Mouse (Mus musculus) thymus, postnatal 10 days (tissue): ENCODE data around the gene Lgals1.
"Not testable (repeated sequence)": the region's sequence is repeated elsewhere in the genome, so short reads cannot be mapped to it uniquely, and the experiment has no call there.

Experiments
- DNase-seq, 2 experiments: peaks; one replicate each; pipeline ENCODE4 v3.0.0; 2021; ENCODE audit warnings: low spot score in 2 of 2

Lgals1 gene

DNA sequence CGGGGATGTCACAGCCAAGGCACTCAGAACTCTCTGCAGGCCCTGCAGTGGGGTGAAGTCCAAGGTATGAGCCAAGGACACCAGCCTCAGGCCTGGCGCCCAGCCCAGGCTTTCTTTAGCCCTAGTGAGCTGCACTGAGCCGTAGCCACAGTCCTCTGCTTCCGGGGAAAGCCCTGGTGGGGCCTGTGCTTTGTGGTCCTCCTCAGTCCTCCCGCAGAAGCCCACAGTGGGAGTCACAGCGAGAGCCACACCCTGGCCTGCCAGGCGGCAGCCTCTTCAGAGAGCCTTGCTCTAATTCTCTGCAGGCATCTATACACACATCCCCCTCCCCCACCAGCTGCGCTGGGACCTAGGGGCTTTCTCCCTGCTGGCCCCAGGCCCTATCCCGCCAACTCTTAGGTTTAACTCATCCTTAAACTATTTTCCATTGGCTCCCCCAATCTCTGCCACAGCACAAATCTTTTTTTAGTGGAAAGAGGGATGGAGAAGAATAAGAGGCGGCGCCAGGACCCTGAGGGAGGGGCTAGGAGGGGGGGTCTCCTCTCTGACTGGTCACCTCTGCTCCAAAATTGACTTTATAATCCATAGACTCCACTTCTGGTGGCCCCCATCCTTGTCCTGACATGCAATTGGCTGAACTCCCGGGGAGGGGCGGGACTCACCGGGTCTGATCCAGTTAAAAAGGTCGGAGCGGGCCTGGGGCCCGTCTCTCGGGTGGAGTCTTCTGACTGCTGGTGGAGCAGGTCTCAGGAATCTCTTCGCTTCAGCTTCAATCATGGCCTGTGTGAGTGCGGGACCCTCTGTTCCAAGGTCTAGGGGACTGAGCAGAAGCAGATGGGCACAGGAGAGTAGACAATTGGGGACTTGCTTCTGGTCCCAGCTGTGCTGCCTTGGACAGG is at the start of gene Lgals1:
Gene Lgals1 (plus strand): TSS at position 705 of the 899 bp plus-strand sequence.
- DNase-seq = peak; percentile 70 to 78

GRCm38 (mm10) chr15:78876991-78877809 is 49.3 kb upstream of the Lgals1 start, which contains the start of gene Gga1:
TSS of gene Gga1 (plus strand) at chr15:78877190.
- peak; percentile 88 for DNase-seq

DNA sequence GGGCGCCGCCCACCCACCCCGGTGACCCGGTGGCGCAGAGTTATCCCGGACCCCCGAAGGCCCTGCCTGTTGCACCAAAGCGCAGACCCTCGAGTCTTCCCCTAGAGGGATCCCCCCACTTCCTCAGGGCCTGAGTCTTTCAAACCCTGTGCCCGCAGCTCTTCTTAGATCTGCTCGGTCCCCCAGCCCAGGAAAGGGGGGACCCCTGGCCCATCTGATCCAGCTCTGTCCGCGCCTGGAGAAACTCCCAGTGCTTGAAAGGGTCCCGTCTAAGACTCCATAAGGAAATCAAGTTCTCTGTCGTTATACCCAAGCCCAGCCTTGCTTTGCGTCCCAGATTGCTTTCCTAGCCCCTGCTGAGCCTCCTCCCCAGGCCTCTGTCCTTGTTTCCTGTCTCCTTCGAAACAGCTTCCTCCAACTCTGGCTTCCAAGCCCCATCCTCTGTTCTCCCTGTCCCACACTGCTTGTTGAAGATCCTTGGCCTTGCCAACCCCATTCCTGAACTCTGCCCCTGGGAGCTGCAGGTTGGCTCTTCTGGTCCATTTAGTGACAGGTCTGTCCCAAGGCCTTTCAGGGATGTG is 48.6 kb upstream of the Lgals1 start:
- no peak for DNase-seq

- not testable (repeated sequence) for DNase-seq
Measured at GRCm38 (mm10) chr15:78878792-78879516, 47.6 kb upstream of the Lgals1 start.

DNA sequence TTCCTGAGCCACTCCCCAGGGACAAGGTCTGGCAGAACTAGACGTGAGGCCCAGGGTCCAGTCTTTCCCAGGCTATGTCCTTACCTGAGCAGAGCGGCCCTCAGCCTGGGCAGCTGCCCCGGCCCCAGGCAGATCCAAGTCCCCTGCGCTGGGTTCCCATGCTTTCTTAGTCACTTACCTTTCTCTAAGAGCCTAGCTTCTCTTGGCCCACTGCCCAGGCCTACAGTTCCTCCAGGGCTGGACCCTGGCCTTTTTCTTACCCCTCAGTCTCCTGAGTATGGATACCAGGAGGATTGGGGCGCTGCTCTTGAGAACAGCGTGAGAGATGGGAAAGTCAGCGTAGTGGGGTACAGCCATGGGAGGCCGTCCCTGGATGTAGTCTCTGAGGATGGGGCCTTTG is 46.1 kb upstream of the Lgals1 start:
- no peak for DNase-seq

- no peak for DNase-seq
Measured at GRCm38 (mm10) chr15:78881828-78882227, 44.7 kb upstream of the Lgals1 start.

DNA sequence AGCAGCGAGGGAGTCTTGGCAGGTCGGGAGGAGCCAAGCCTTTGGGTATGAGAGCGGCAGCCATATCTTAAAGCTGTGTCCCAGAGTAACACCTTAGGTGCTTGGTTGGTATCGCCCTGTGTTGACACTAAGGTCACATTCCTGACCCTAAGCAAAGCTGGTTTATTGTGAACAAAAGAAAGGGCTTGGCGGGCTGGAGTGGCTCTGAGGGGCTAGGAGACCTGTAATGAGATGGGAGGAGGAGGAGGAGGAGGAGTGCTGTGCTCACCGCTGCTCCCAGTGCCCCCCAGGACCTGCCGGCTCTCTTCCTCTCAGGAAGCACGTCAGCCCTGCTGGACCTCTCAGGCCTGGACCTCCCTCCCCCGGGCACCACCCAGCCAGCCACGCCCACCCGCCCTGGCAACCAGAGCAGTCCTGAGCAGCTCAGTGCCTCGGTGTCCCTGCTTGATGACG is 37.1 kb upstream of the Lgals1 start:
- no peak for DNase-seq

- DNase-seq = no peak
Measured at GRCm38 (mm10) chr15:78892440-78892839, 34.1 kb upstream of the Lgals1 start.

- peak in 1 of 2 experiments; percentile 31 for DNase-seq
Measured at GRCm38 (mm10) chr15:78894726-78895125, 31.8 kb upstream of the Lgals1 start.

- no peak for DNase-seq
Measured at GRCm38 (mm10) chr15:78895741-78896140, 30.8 kb upstream of the Lgals1 start.

DNA sequence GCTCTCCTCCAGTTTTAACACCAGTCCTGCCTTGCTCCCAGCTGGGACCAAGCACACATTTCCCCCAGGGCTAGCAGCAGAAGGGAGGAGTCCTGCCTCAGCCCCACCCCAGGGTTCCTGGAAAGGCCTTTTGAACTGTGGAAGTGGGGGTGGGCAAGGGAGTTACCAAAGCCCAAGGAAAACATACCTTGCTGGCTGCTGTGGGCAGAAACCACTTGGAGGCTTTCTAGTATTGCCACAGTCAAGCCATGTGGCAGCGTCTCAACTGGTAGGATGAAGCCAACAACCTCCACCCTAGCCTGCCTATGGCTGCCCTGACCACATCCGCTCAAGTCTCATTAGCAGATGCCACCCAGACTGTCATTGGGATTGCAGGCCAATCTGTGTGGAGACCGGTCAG is 30.4 kb upstream of the Lgals1 start:
- DNase-seq = peak in 1 of 2 experiments; percentile 27

DNA sequence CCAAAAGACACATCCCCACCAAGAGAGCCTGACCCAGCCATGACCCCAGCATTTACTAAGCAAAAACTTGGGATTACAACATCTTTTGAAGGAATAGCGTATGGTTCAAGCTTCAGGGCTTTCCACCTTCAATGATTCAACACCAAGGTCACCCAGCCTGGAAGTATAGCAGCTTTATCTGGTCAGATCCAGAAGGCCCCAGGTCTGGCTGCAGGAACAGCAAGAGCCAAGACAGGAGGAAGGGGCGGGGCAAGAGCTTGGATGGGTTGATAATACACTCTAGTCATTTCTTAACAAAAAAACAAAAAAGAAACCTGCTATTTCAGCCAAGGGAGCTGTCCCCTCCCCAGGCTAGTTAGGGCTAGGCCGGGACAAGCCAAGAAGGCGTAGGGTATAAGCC is 29.0 kb upstream of the Lgals1 start:
- no peak for DNase-seq

GRCm38 (mm10) chr15:78898507-78899001 is 28.0 kb upstream of the Lgals1 start:
- DNase-seq = peak; percentile 64 to 65

DNA sequence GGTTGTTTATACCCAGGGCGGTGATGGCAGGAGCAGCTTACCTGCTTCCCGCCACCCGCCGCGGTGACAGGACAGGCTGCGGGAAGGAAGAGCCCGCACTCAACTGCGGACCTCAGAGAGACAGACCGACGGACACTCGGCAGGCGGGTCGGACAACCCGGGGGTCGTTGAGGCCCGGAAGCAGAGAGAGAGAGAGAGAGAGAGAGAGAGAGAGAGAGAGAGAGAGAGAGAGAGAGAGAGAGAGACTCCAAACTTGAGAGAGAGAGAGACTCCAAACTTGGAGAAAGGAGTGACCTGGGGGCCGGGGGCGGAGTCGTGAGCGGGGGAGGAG is 27.2 kb upstream of the Lgals1 start, which contains the start of gene Gm49510:
Gene Gm49510 (plus strand): TSS at position 259 of the 331 bp plus-strand sequence.
- no peak for DNase-seq

- DNase-seq = peak; percentile 73 to 81
Measured at GRCm38 (mm10) chr15:78899740-78900584, 26.6 kb upstream of the Lgals1 start, which contains the start of gene Sh3bp1. TSS of gene Sh3bp1 (plus strand) at chr15:78899768.

GRCm38 (mm10) chr15:78900585-78901421 is 25.7 kb upstream of the Lgals1 start:
- no peak for DNase-seq

- no peak for DNase-seq
Measured at GRCm38 (mm10) chr15:78901422-78901789, 25.1 kb upstream of the Lgals1 start.

DNA sequence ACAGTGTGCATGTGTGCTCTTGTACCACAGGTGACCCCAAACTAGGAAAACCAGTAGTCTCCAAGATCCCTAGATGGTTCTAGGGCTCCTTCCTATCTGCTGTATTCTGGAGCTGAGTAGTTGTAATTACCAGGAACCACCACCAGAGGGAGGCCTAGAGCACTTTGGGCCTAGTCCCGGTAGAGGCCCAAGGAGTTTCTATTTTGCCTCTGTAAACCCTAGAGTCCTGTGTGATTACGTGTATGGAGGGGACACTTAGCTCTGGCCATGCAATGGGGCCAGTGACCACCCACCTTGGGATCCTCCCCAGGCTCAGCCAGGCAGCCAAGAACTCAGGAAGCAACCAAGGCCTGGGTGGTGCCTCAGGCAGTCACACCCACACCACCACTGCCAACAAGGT is 23.3 kb upstream of the Lgals1 start:
- peak; percentile 64 to 89 for DNase-seq

- no peak for DNase-seq
Measured at GRCm38 (mm10) chr15:78908399-78908798, 18.1 kb upstream of the Lgals1 start.
